Mouse (Mus musculus): Measurements from ENCODE around the gene Prim2.

- TF ChIP-seq MAFK (IDR thresholded peaks at IDR 0.05; ENCODE audit: insufficient read depth, low read depth, low read length) (no peak), ZC3H11A (IDR thresholded peaks at IDR 0.05; ENCODE audit: borderline replicate concordance, low read depth, low read length) (no peak), ZNF384 (IDR thresholded peaks at IDR 0.05; ENCODE audit: low read depth, low read length) (no peak), HCFC1 (IDR thresholded peaks at IDR 0.05; ENCODE audit: borderline replicate concordance, insufficient read depth, low read length) (no peak), CHD2 (IDR thresholded peaks at IDR 0.05; ENCODE audit: low read depth, low read length) (no peak)
These were observed 199.4 kb downstream of the Prim2 start for GRCm38 (mm10) chr1:33470222-33470621.
